Mouse (Mus musculus): ENCODE measurements at regions not wholly inside any gene's neighbourhood (a gene's known extent, or its start where the extent isn't known, plus 50 kb on each side); places are given as distances from the start of the nearest gene placed in this dataset.

GRCm38 (mm10) chr11:39733434-39734076 is 961.4 kb downstream of the Mat2b start:
- peak; percentile 16 for DNase-seq (ENCODE audit: low spot score)

DNA sequence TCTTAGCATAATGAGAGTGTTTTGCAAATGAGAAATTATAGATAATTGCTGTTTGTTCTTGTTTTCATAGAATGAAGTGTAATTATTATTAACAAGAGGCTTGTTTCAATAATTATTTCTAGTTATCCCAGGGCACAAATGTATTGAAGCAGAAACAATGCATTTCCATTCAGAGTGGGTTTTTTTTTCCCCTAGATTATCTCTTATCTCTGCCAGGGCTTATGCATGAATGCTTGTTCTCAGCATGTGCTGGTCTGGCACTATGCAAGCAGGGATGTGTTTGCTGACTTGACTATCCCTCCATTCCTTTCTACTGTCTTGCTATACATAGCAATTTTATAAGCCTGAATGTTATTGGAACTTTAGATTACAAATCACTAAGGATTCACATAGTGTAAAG is 971.4 kb downstream of the Mat2b start:
- no peak for DNase-seq (ENCODE audit: low spot score)

DNA sequence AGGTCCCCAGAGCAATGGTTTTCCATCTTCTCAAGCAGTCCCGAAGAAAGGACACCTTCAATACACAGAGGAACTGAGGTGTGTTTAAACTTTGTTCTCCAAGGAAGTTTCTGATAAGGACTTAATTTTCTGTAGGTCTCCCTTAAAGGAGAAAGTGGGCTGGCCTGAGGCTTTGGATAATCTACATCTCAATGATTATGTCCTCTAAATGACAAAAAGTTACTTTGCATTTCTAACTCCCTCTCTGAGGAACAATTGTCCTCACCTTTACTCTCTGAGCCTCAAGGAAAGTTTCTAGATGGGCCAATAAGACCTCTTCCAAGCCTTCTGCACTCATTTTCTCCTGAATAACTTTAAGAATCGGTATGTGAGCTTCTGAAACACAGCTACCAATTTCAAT is 1016.5 kb downstream of the Mat2b start:
- no peak for DNase-seq (ENCODE audit: low spot score)

DNA sequence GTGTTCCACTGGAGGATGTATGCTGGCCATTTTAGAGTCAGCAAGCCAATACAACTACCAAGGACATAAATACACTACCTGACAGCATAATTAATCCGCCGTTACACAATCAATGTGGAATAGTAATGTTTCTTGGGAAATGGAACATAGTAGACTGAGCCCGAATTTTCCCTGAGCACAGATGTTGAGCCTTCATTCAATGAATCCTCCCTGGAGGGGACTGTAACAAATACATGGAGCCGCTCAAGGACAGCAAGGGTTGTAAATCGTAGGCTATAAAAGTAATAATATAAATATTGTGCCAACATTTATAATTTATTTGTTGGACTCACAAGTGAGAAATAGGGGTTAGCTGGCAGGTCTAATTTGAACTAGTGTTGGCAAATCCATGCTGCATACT is 1041.4 kb downstream of the Mat2b start:
- no peak for DNase-seq (ENCODE audit: low spot score)

DNA sequence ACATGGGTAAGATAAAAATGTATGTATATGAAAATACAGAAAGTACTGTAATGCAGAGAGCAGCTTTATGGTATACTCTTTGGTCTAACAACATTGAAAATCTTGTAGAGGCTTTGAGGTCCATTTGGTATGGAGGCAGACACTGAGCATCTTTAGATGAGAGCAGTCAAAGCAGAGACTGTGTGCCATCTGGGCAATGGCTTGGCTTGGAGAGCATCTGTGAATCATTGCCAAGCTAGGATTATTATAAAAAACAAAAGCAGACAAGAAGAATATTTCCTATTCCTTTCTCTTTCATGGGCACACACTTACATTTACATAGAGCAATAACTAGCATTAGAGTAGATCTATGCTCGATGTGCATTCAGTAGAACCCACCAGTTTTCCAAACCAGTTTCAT is 1075.6 kb downstream of the Mat2b start:
- DNase-seq (ENCODE audit: low spot score): peak; percentile 27

GRCm38 (mm10) chr11:39615843-39616242 is 1079.2 kb downstream of the Mat2b start:
- DNase-seq (ENCODE audit: low spot score): peak; percentile 10

- DNase-seq (ENCODE audit: low spot score): no peak
Measured at GRCm38 (mm10) chr11:39596479-39596878, 1098.5 kb downstream of the Mat2b start.

GRCm38 (mm10) chr11:39588641-39589385 is 1106.2 kb downstream of the Mat2b start:
- DNase-seq (ENCODE audit: low spot score): peak; percentile 79

GRCm38 (mm10) chr11:39558287-39558686 is 1136.7 kb downstream of the Mat2b start:
- peak; percentile 15 for DNase-seq (ENCODE audit: low spot score)

DNA sequence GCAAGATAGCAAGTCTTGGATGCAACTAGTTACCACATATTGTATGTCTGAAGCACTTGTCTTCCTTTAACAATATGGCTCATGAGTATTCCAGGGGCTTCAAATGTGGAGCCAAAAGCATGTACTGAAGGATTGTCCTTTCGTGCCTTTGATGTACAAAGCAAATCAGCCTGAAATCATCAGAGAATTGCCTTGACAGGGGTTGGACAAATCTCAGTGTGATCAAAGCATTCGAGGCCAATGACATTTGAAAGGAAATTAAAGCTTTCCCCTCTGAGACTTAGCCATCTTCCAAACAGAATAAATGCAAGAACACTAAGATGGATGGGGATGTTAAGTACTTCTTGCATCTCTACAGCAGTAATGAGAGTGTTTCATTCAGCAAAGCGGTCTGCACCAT is 1144.9 kb downstream of the Mat2b start:
- no peak for DNase-seq (ENCODE audit: low spot score)

GRCm38 (mm10) chr11:39524866-39525649 is 1169.9 kb downstream of the Mat2b start:
- DNase-seq (ENCODE audit: low spot score): no peak

DNA sequence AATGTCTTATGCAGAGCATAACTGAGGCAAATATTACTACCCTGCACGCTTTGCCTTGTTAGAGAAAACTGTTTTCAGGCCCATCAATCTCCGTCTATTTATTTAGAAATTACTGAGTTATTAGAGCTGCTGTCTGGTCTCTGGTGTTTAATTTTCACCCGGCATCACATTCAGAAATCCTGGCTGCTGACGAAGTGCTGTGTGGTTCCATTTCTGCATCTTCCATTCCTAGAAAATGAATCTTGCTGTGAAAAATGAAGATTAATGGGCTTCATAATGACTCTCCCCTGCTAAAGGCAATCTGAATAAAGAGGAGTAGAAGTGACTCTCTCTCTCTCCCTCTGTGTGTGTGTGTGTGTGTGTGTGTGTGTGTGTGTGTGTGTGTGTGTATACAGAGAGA is 1199.8 kb downstream of the Mat2b start:
- no peak for DNase-seq (ENCODE audit: low spot score)

GRCm38 (mm10) chr11:39477136-39477535 is 1217.9 kb downstream of the Mat2b start:
- no peak for DNase-seq (ENCODE audit: low spot score)

- no peak for DNase-seq (ENCODE audit: low spot score)
Measured at GRCm38 (mm10) chr11:39453329-39453952, 1241.6 kb downstream of the Mat2b start.

- no peak for DNase-seq (ENCODE audit: low spot score)
Measured at GRCm38 (mm10) chr11:39446374-39446773, 1248.6 kb downstream of the Mat2b start.

GRCm38 (mm10) chr11:39411691-39412090 is 1283.3 kb downstream of the Mat2b start:
- DNase-seq (ENCODE audit: low spot score): no peak

GRCm38 (mm10) chr11:39411182-39411581 is 1283.8 kb downstream of the Mat2b start:
- DNase-seq (ENCODE audit: low spot score): no peak

GRCm38 (mm10) chr11:39364827-39365226 is 1330.2 kb downstream of the Mat2b start:
- no peak for DNase-seq (ENCODE audit: low spot score)

DNA sequence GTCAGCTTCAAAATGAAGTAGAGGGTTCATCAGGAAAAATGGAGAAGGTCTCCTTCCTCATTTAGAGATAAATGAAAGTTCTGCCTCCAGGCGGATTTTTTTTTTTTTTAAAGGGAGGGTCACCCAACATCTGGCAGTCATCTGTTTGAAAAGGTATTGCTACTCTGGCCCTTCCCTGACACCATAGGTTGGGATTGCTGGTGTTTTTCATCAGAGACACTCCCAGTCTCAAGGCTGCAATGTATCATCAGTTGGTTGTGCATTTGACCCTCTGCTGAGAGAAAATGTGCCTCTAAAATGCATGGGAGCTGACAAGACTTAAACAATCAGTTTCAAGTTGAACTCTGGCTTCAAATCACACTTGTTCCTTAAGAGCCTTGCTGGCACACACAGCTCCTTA is 1344.4 kb downstream of the Mat2b start:
- DNase-seq (ENCODE audit: low spot score): no peak
